Mouse (Mus musculus) megakaryocyte-erythroid progenitor cell, adult 5-6 weeks (primary cell): Measurements from ENCODE around the gene Ttc22. TPM values are rescaled to one million over a fixed set of nuclear protein-coding genes. Genes with fewer than 3 reads are reported as not detected.
A peak's percentile ranks its signal among the peaks of the same experiment; 100 is the strongest.

Experiments used
- ATAC-seq: replicated peaks from 2 replicates; pipeline ENCODE4 v1.8.0; 2016; ENCODE audit warnings: mild to moderate bottlenecking, inconsistent platforms; ENCODE audit not compliant: severe bottlenecking, poor library complexity, low FRiP score, low TSS enrichment
- total RNA-seq, 2 experiments: library from RNA; stranded (forward) in 1 of 2; stranded (reverse) in 1 of 2; fragments of 200-1000, 215-1000 nt in 1 of 2; fragments of >200 nt in 1 of 2; fragmentation: Nextera tagmentation in 1 of 2; gene quantifications; 2 replicates each; pipeline ENCODE4 v1.2.3; 2014 to 2017

The Ttc22 gene
- total RNA-seq (2014; fragmentation: Nextera tagmentation) (not detected in 2 replicates), total RNA-seq (2017) (not detected in 2 replicates)

- ATAC-seq: no peak
These were observed at the start of gene Ttc22 for GRCm38 (mm10) chr4:106622030-106622493. TSS of gene Ttc22 (plus strand) at chr4:106622432.

DNA sequence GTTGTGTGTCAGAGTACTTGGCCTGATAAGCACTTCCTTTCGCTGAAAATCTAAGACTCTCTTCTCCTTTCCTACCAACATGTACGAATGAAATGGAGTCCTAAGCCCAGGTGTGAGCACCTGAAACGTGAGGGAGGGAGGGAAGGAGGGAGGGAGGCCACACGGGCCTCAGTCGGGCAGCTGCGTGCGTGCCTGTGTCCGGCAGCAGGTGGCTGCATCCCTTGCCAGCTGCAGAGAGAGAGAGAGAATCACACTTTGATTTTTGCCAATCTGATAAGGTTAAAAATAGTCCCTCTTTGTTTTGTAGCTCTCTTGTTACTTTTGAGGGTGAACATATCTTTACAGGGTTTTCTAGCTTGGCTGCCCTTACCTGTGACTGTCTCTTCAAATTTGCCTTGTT, 47.2 kb upstream of the Ttc22 start:
- no peak for ATAC-seq

- ATAC-seq: no peak
These were observed 44.7 kb upstream of the Ttc22 start for GRCm38 (mm10) chr4:106577511-106577910.

DNA sequence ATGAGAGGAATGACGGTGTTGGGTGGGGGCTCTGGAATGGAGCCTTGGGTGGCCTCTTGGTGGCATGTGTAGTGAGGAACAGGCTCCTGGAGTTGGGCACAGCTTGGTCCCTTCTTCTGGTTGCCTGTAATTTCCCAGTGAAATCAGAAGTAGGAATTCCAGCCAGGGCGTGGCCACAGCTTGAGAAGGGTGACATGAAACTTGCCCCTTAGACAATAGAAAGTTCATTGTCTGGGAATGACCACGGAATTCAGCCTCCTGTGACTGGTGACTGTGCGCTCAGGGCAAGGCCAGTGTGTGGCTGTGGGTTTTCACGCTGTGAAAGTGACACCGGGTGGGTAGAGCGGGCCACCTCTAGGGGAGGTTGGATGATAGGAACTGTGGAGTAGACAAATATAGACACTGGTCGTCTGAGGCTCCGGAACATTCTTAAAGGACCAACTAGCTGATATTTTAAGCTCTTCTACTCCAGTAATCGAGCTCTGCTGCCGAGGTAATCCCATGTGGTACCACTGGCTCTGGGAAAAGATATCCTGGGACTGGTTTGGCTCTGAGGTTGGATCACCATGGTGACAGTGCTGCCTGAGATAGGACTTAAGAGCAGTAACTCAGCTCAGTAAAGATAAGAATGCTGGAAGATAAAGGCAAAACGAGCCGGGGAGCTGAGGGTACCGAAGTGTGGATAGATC, 40.9 kb upstream of the Ttc22 start:
- no peak for ATAC-seq

GRCm38 (mm10) chr4:106581865-106582204, 40.4 kb upstream of the Ttc22 start:
- no peak for ATAC-seq

GRCm38 (mm10) chr4:106582428-106583153, 39.6 kb upstream of the Ttc22 start:
- peak; percentile 86 for ATAC-seq

DNA sequence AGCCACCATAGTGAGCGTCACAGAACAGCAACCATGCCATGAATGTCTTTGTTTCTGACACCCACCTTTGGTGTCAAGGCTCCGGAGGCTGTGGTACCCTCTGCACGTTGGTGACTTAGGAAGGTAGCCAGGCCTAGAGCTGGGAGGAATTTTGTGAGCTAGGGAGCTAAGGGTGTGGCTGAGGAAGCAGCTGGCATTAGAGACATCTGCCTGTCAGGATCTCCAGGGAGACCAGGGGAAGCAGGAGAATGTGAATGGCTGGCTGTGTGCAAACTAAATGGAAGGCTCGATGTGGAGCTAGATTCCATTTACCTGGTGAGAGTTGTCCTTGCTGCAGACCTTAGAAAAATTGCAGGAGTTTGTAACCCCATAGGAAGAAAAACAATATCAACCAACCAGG, 37.6 kb upstream of the Ttc22 start:
- no peak for ATAC-seq

DNA sequence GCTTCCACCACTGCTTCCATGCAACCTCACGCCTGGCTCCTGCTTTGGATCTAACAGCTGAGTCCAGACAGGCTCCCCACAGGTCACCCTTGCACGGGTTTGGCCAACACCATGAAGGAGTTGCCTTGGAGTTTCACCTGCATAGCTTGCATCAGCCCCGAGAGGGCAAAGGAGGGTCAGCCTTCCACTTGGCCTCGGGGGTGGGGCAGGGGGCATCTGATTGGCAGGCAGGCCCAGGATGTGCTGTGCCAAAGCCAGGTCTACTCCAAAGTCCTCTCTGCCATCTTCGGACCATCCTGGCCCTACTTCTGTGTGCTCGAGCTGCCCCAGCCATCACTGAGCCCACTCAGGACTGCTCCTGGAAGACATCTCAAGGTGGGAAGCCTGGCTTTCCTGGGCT, 35.2 kb upstream of the Ttc22 start:
- no peak for ATAC-seq

DNA sequence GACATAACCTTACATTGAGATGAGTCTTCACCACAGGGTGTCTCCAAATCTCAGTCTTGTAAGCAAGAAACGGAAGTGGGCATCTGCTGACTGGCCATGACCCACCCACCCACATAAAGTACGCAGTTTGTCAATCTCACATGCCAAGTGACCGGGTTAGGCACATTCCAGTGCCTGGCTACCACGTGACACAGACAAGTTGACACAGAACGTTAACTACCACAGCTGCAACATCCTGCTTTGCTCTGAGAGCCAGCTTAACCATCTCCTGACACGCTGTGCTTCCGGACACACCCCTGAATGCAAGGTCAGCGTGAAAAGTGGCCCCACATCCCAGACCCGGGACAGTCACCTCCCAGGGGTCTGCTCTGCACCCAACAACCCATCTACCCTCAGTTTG, 32.1 kb upstream of the Ttc22 start:
- ATAC-seq: no peak

DNA sequence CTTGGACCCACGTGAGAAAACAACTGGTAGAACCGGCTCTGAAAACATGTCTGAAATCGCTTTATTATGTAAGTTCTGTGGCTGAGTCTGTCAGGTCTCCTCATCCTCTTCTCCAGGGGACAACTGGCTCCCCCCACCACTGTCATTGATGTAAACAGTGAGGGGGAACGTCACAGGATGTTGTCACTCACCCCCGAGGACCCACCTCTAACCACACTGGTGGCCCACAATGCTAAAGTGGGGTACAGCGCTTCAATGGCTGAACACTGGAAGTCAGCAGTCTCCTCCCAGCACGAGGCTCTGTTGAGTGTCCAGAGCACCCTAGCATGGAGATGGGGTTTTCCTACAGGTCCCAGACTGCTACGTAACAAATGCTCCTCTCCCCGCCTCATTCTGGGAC, 31.4 kb upstream of the Ttc22 start:
- ATAC-seq: no peak

DNA sequence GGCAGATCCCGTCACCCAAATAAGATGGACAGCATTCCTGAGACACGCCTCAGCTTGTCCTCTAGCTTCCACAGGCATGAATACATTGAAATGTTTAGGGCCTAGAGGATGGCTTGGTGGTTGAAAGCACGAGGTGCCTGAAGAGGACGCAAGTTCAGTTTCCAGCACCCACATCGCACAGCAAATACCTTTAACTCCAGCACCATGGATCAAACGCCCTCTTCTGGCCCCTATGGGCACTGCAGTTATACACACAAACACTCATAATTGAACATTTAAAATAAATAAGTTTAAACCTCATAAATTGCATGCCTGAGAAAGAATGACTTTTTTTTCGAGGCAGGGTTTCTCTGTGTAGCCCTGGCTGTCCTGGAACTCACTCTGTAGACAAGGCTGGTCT, 28.6 kb upstream of the Ttc22 start:
- ATAC-seq: no peak

GRCm38 (mm10) chr4:106596200-106596599, 26.0 kb upstream of the Ttc22 start:
- no peak for ATAC-seq

- ATAC-seq: no peak
These were observed 25.2 kb upstream of the Ttc22 start for GRCm38 (mm10) chr4:106597055-106597454.

- no peak for ATAC-seq
These were observed 24.5 kb upstream of the Ttc22 start for GRCm38 (mm10) chr4:106597741-106598140.

GRCm38 (mm10) chr4:106599415-106599814, 22.8 kb upstream of the Ttc22 start:
- no peak for ATAC-seq

GRCm38 (mm10) chr4:106600770-106601169, 21.5 kb upstream of the Ttc22 start:
- no peak for ATAC-seq

GRCm38 (mm10) chr4:106606639-106607554, 15.3 kb upstream of the Ttc22 start:
- 0 out of 2 replicates have a peak, but pooled peaks have one; percentile 52 for ATAC-seq

GRCm38 (mm10) chr4:106607905-106608304, 14.3 kb upstream of the Ttc22 start:
- no peak for ATAC-seq

GRCm38 (mm10) chr4:106613105-106613504, 9.1 kb upstream of the Ttc22 start:
- ATAC-seq: no peak

DNA sequence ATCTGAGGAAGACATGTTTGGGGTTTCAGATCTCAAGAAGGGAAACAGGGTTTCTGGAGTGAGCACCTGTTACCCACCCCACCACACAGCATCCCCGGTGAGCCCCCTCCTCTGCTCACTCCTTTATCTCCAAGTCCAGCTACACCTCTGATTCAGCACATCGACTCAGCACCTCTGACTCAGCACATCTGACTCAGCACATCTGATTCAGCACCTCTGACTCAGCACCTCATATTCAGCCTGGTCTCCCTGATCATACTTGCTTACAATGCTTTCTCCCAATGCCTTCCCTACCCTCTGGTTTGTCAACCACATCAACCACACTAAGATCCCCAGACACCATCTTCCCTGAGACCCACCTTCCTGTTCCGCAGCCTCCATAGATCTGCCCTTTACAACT, 8.7 kb upstream of the Ttc22 start:
- no peak for ATAC-seq
